Mouse (Mus musculus) hindbrain, embryonic 14.5 days (tissue): ENCODE measurements around the gene Il17rc. TPM values are rescaled to one million over a fixed set of nuclear protein-coding genes. Genes with fewer than 3 reads are reported as not detected.

Experiments
- ATAC-seq: fragments of 200-750 bp; cut with Nextera tagmentation; 2 replicates; pipeline ENCODE4 v1.8.0; 2017; ENCODE audit warnings: moderate number of reproducible peaks, mild to moderate bottlenecking, moderate TSS enrichment, moderate library complexity; ENCODE audit not compliant: low FRiP score
- DNase-seq: peaks from one replicate; pipeline ENCODE4 v3.0.0-alpha.2; 2015; ENCODE audit warnings: low spot score
- H3K27ac ChIP-seq: fragments of 300-500 bp; sonication (generic); 2 replicates; pipeline ENCODE4 v1.5.1; 2014; ENCODE audit warnings: mild to moderate bottlenecking, moderate library complexity
- H3K27me3 ChIP-seq: fragments of 300-500 bp; sonication (generic); 2 replicates; pipeline ENCODE4 v1.6.1; 2014; ENCODE audit warnings: mild to moderate bottlenecking, low read length, mixed read lengths; ENCODE audit not compliant: control insufficient read depth, insufficient read depth
- H3K36me3 ChIP-seq: fragments of 300-500 bp; sonication (generic); replicated peaks from 2 replicates; pipeline ENCODE4 v1.6.1; 2014; ENCODE audit not compliant: control insufficient read depth, insufficient read depth
- H3K4me1 ChIP-seq: fragments of 300-500 bp; sonication (generic); replicated peaks from 2 replicates; pipeline ENCODE4 v1.6.1; 2014; ENCODE audit warnings: antibody characterized with exemption, low read length, mixed read lengths; ENCODE audit not compliant: control insufficient read depth, insufficient read depth
- H3K4me2 ChIP-seq: fragments of 300-500 bp; sonication (generic); replicated peaks from 2 replicates; pipeline ENCODE4 v1.6.1; 2014; ENCODE audit warnings: mild to moderate bottlenecking, moderate library complexity
- H3K4me3 ChIP-seq: fragments of 300-500 bp; sonication (generic); replicated peaks from 2 replicates; pipeline ENCODE4 v1.5.1; 2014; ENCODE audit warnings: mild to moderate bottlenecking, low read length
- H3K9ac ChIP-seq: fragments of 300-500 bp; sonication (generic); 2 replicates; pipeline ENCODE4 v1.6.1; 2014
- H3K9me3 ChIP-seq: fragments of 300-500 bp; sonication (generic); 2 replicates; pipeline ENCODE4 v1.6.1; 2016; ENCODE audit warnings: low read length; ENCODE audit not compliant: control insufficient read depth
- WGBS: fragments of 180-500 bp; shearing (Covaris S2); extraction: QIAGEN DNeasy Blood & Tissue Kit; methylation state at CpG from one replicate; pipeline ENCODE4 v1.1.7; 2014; 5-methylcytosine and 5-hydroxymethylcytosine counted together
- polyA plus RNA-seq: library from polyadenylated mRNA; unstranded; fragments of >200 nt; fragmentation: Nextera tagmentation; extraction: Ambion mirVana; gene quantifications from 2 replicates; pipeline ENCODE4 v1.2.1, GENCODE M21; 2014

Il17rc gene
- polyA plus RNA-seq, 1 experiment from 2014 or later: 2.4 TPM

DNA sequence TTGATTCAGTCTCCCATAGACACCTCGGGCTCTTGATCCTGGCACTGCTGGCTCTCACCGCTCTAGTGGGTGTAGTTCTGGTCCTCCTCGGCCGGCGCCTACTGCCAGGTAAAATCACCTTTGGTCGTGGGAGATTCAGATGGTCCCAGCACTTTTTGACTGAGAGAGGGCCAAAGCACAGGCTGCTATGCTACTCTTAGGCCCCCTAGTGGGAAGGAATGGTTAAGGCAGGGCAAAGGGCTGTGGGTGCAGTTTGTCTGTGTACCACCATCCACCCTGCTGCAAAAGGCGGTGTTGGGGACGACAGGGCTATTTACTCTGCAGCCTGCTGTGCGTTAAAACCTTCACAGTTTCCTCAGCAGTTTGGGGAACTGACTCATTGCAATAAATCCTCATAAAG, 2.2 kb upstream of the Il17rc start:
- DNase-seq: peak; percentile 74
- H3K27ac ChIP-seq: no peak overlapping the region
- H3K9ac ChIP-seq: no peak overlapping the region; the same call in 1 of the 2 replicates
- ATAC-seq: peak; percentile 74; the same call in 1 of the 2 replicates
- no peaks in the 10 kb centered on the region for H3K9me3 ChIP-seq
- peaks cover 7% of the 10 kb centered on the region; the same call in 1 of the 2 replicates for H3K4me1 ChIP-seq
- H3K4me3 ChIP-seq: peak overlapping the region; percentile 31
- H3K4me2 ChIP-seq: peak overlapping the region; percentile 55
- H3K27me3 ChIP-seq: peaks cover 23% of the 10 kb centered on the region; the same call in 1 of the 2 replicates
- WGBS: 10% methylated on average over 9 of the region's 9 CpGs
- no peaks in the 10 kb centered on the region for H3K36me3 ChIP-seq

GRCm38 (mm10) chr6:113469432-113469831, 1.8 kb upstream of the Il17rc start:
- peak; percentile 74 for DNase-seq
- Histone ChIP-seq H3K9ac (peak overlapping the region; percentile 28; the same call in 1 of the 2 replicates), H3K4me3 (peak overlapping the region; percentile 31), H3K9me3 (no peaks in the 10 kb centered on the region), H3K4me1 (peaks cover 7% of the 10 kb centered on the region; the same call in 1 of the 2 replicates), H3K27me3 (peaks cover 23% of the 10 kb centered on the region; the same call in 1 of the 2 replicates), H3K4me2 (peak overlapping the region; percentile 55), H3K36me3 (no peaks in the 10 kb centered on the region), H3K27ac (no peak overlapping the region)
- WGBS: 1% methylated on average over 27 of the region's 31 CpGs
- peak; percentile 60; the same call in 1 of the 2 replicates for ATAC-seq

- H3K36me3 ChIP-seq: no peaks in the 10 kb centered on the region
- 60% methylated on average over 10 of the region's 10 CpGs for WGBS
- no peak for DNase-seq
These were observed 834 bp downstream of the Il17rc start for GRCm38 (mm10) chr6:113472061-113472460.

DNA sequence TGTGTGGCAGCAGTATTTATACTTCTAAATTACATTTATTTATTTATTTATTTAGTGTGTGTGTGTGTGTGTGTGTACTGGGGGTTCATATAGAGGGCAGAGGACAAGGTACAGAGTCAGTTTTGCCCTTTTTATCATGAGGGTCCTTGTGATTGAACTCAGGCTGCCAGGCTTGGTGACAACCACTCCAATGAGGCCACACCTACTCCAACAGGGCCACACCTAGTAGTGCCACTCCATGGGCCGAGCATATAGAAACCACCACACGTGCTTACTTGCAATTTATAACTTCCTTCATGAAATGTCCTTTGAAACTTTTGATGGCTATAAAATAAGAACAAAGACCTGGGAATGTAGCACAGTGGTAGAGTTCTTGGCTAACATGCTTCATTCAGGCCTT, 2.0 kb downstream of the Il17rc start:
- Histone ChIP-seq H3K4me3 (no peak overlapping the region), H3K36me3 (no peaks in the 10 kb centered on the region)
- no peak for ATAC-seq

More at GRCm38 (mm10) chr6:113472061-113472460, 834 bp downstream of the Il17rc start:
- Histone ChIP-seq H3K4me2 (no peak overlapping the region), H3K4me1 (peaks cover 7% of the 10 kb centered on the region; the same call in 1 of the 2 replicates), H3K9ac (no peak overlapping the region), H3K27ac (no peak overlapping the region), H3K4me3 (no peak overlapping the region), H3K27me3 (peaks cover 23% of the 10 kb centered on the region; the same call in 1 of the 2 replicates), H3K9me3 (no peaks in the 10 kb centered on the region)
- ATAC-seq: no peak

DNA sequence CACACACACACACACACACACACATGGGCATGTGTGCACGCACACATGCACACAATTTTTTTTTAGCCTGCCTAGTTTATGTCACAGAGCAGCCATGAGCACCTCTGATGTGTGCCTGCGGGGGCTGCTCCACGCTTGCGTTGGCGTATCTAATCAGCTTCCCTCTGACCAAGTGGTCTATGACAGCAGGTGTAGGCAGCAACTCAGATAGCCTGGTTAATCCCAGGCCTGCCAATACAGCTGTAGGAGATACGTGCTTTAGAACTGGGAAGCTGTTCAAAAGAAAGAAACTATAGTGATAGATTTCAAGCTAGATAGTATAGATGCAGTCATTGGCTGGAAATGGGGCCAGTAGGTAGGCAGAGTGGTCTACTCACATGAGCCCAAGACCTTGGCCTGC, 2.5 kb downstream of the Il17rc start:
- no peak overlapping the region for H3K4me2 ChIP-seq
- H3K4me3 ChIP-seq: no peak overlapping the region
- H3K4me1 ChIP-seq: peaks cover 7% of the 10 kb centered on the region; the same call in 1 of the 2 replicates
- 84% methylated on average over 6 of the region's 6 CpGs for WGBS
- ATAC-seq (no peak), DNase-seq (no peak)
- no peak overlapping the region for H3K27ac ChIP-seq
- no peak overlapping the region for H3K9ac ChIP-seq
- H3K27me3 ChIP-seq: peaks cover 20% of the 10 kb centered on the region; the same call in 1 of the 2 replicates
- H3K9me3 ChIP-seq: no peaks in the 10 kb centered on the region
- no peaks in the 10 kb centered on the region for H3K36me3 ChIP-seq

More for the DNA sequence above, 2.0 kb downstream of the Il17rc start:
- H3K27me3 ChIP-seq: peaks cover 20% of the 10 kb centered on the region; the same call in 1 of the 2 replicates
- no peak for DNase-seq
- no peak overlapping the region for H3K27ac ChIP-seq
- H3K4me1 ChIP-seq: peaks cover 7% of the 10 kb centered on the region; the same call in 1 of the 2 replicates
- H3K9ac ChIP-seq: no peak overlapping the region
- WGBS: 74% methylated on average over 2 of the region's 2 CpGs
- no peak overlapping the region for H3K4me2 ChIP-seq
- H3K9me3 ChIP-seq: no peaks in the 10 kb centered on the region

- ATAC-seq (no peak), DNase-seq (no peak)
- Histone ChIP-seq H3K36me3 (no peaks in the 10 kb centered on the region), H3K4me3 (no peak overlapping the region), H3K27me3 (no peaks in the 10 kb centered on the region; the same call in none of the 2 replicates), H3K4me2 (no peak overlapping the region), H3K27ac (no peak overlapping the region), H3K9me3 (no peaks in the 10 kb centered on the region), H3K9ac (no peak overlapping the region), H3K4me1 (peaks cover 9% of the 10 kb centered on the region)
- 29% methylated on average over 7 of the region's 7 CpGs for WGBS
These were observed 6.1 kb downstream of the Il17rc start for GRCm38 (mm10) chr6:113477353-113477752.

GRCm38 (mm10) chr6:113478906-113479305, 7.7 kb downstream of the Il17rc start:
- Histone ChIP-seq H3K27ac (no peak overlapping the region), H3K9me3 (no peaks in the 10 kb centered on the region), H3K27me3 (no peaks in the 10 kb centered on the region; the same call in none of the 2 replicates), H3K4me2 (no peak overlapping the region), H3K4me1 (peaks cover 12% of the 10 kb centered on the region), H3K4me3 (no peak overlapping the region), H3K9ac (no peak overlapping the region), H3K36me3 (no peaks in the 10 kb centered on the region)
- ATAC-seq: no peak
- no peak for DNase-seq
- WGBS: 77% methylated on average over 10 of the region's 10 CpGs

DNA sequence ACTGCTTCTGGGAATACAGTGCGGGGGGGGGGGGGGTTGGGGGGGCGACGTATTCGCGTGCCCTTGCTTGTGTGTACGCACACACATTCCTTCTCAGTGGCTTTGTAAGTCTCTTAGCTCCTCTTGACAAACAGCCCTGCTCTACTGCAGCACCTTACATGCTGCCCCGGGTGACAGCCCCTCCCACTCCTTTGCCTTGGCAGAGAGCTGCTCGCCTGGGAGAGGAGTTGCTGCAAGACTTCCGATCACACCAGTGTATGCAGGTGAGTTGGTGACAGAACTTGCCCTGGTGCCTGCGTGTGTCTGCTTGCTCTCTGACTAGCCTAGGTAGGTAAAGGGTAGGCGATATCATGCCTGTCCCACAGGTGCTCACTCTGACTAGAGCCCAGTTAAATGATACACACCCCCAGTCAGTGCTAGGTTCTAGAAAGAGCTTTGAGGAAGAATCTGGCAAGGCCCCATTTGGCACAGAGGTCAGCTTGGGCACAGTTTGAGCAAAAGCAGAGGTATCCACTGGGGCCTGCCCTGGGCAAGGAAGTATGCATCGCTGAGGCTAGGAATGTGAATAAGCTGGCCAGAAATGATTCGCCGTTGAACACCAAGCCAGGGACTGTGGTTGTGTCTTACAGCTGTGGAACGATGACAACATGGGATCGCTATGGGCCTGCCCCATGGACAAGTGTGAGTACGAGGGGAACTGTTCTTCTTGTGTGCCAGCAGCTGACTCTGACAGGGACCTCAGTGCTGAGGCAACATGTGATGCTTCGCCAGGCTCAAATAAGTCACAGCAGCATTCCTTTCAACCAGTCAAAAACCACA, 9.5 kb downstream of the Il17rc start:
- DNase-seq: no peak
- WGBS: 62% methylated on average over 18 of the region's 18 CpGs
- H3K9ac ChIP-seq: no peak overlapping the region
- peaks cover 29% of the 10 kb centered on the region for H3K4me1 ChIP-seq
- no peak for ATAC-seq
- no peak overlapping the region for H3K27ac ChIP-seq
- H3K4me3 ChIP-seq: no peak overlapping the region
- H3K9me3 ChIP-seq: no peaks in the 10 kb centered on the region
- peaks cover 3% of the 10 kb centered on the region; the same call in 1 of the 2 replicates for H3K36me3 ChIP-seq
- H3K4me2 ChIP-seq: no peak overlapping the region
- H3K27me3 ChIP-seq: no peaks in the 10 kb centered on the region; the same call in none of the 2 replicates

GRCm38 (mm10) chr6:113482477-113483099, 11.4 kb downstream of the Il17rc start:
- Histone ChIP-seq H3K9me3 (no peaks in the 10 kb centered on the region), H3K36me3 (peaks cover 19% of the 10 kb centered on the region; the same call in 1 of the 2 replicates), H3K4me3 (peak overlapping the region; percentile 66), H3K27ac (peak overlapping the region; percentile 89), H3K9ac (peak overlapping the region; percentile 93), H3K4me2 (peak overlapping the region; percentile 70), H3K27me3 (no peaks in the 10 kb centered on the region; the same call in none of the 2 replicates), H3K4me1 (peaks cover 31% of the 10 kb centered on the region)
- DNase-seq (peak; percentile 53), ATAC-seq (peak; percentile 65)
- 1% methylated on average over 65 of the region's 65 CpGs for WGBS
